Mouse (Mus musculus) liver, embryonic 11.5 days (tissue): ENCODE data around the gene Magi1. TPM values are rescaled to one million over a fixed set of nuclear protein-coding genes. Genes with fewer than 3 reads are reported as not detected.

Experiments
- ATAC-seq: fragments of 200-750 bp; cut with Nextera tagmentation; replicated peaks from 2 replicates; pipeline ENCODE4 v1.8.0; 2017; ENCODE audit warnings: moderate number of reproducible peaks, mild to moderate bottlenecking, moderate TSS enrichment, moderate library complexity; ENCODE audit not compliant: low FRiP score
- DNase-seq: peaks from one replicate; pipeline ENCODE4 v3.0.0-alpha.2; 2017; ENCODE audit warnings: low spot score
- H3K27ac ChIP-seq: fragments of 300-500 bp; sonication (generic); 2 replicates; pipeline ENCODE4 v1.5.1; 2014; ENCODE audit warnings: mild to moderate bottlenecking, low read depth, low read length, control low read depth
- H3K27me3 ChIP-seq: fragments of 300-500 bp; sonication (generic); replicated peaks from 2 replicates; pipeline ENCODE4 v1.6.1; 2014; ENCODE audit warnings: low read length, mixed read lengths; ENCODE audit not compliant: control insufficient read depth, insufficient read depth
- H3K36me3 ChIP-seq: fragments of 300-500 bp; sonication (generic); 2 replicates; pipeline ENCODE4 v1.6.1; 2014; ENCODE audit warnings: mild to moderate bottlenecking, low read length, moderate library complexity, mixed read lengths; ENCODE audit not compliant: control insufficient read depth, insufficient read depth
- H3K4me1 ChIP-seq: fragments of 300-500 bp; sonication (generic); replicated peaks from 2 replicates; pipeline ENCODE4 v1.6.1; 2014; ENCODE audit warnings: low read length, mixed read lengths; ENCODE audit not compliant: control insufficient read depth, insufficient read depth
- H3K4me2 ChIP-seq: fragments of 300-500 bp; sonication (generic); 2 replicates; pipeline ENCODE4 v1.6.1; 2014; ENCODE audit warnings: mild to moderate bottlenecking, control low read depth, moderate library complexity
- H3K4me3 ChIP-seq: fragments of 300-500 bp; sonication (generic); 2 replicates; pipeline ENCODE4 v1.5.1; 2014; ENCODE audit warnings: low read depth, low read length, control low read depth
- H3K9ac ChIP-seq: fragments of 300-500 bp; sonication (generic); 2 replicates; pipeline ENCODE4 v1.6.1; 2014; ENCODE audit warnings: low read depth, low read length, control low read depth
- H3K9me3 ChIP-seq: fragments of 300-500 bp; sonication (generic); 2 replicates; pipeline ENCODE4 v1.6.1; 2016; ENCODE audit warnings: low read length, inconsistent platforms, mixed read lengths; ENCODE audit not compliant: control insufficient read depth
- WGBS: fragments of 180-500 bp; shearing (Covaris S2); extraction: QIAGEN DNeasy Blood & Tissue Kit; methylation state at CpG from one replicate; pipeline ENCODE4 v1.1.7; 2014; 5-methylcytosine and 5-hydroxymethylcytosine counted together
- polyA plus RNA-seq: library from polyadenylated mRNA; unstranded; fragments of >200 nt; fragmentation: Nextera tagmentation; extraction: Ambion mirVana; gene quantifications from 2 replicates; pipeline ENCODE4 v1.2.1, GENCODE M21; 2014

The Magi1 gene
- polyA plus RNA-seq, 1 experiment from 2014 or later: 4.6 TPM

DNA sequence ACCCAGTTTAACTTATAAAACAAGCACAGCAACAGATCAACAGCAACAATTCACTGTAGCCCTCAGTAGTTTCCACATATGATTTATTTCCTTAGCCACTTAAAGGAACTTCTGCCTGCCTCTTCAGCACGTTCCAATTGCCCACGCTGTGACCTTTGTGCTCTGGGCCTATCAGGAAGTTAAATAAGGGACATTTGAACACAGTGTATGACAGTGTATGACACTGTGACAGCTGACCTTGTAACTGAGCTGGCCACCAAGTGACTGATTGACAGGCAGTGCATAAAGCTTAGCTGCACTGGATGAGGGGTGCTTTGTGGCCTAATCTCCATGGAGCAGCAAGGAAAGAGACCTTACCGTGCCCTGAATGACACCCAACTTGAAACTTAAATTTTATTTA is 525.6 kb downstream of the Magi1 start:
- WGBS: 61% methylated on average over 3 of the region's 3 CpGs
- no peak overlapping the region for H3K9ac ChIP-seq
- H3K27me3 ChIP-seq: no peaks in the 10 kb centered on the region

DNA sequence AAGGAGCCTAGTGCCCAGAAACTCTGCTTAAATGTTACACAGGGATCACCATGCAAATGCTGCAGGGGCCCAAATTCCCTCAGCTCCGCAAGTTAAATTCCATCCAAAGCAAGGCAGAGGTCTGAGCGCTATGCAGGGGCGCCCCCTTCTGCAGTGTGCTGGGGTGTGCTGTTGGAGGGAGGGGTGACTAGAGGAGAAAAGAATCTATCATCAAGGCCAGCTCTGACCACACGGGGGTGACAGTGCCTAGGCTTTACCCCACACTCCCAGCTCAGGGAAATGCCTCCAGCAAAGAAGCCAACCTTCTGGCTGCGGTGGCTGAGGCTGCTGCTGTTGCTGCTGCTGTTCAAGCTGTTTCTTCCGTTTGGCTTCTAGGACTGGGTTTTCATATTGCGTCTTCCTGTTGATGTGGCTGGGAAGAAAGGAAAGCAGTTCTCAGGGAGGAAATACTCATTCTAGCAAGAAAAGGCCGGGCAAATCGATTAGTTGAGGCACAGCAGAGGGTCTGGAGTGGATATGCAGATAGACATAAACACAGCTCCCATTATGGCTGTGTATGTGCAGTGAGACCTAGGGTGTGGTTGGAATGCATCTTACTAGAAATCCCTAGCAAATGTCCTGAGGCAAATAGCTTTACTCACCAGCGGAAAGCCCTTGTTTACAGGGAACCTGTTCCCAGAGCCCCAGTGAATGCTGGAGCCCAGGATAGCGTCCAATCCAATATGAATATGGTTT is 526.2 kb downstream of the Magi1 start:
- Histone ChIP-seq H3K27ac (no peak overlapping the region), H3K4me2 (no peak overlapping the region), H3K4me1 (no peaks in the 10 kb centered on the region), H3K9me3 (no peaks in the 10 kb centered on the region), H3K27me3 (no peaks in the 10 kb centered on the region), H3K4me3 (no peak overlapping the region), H3K36me3 (no peaks in the 10 kb centered on the region), H3K9ac (no peak overlapping the region)
- 34% methylated on average over 11 of the region's 11 CpGs for WGBS
- ATAC-seq (peak; percentile 84), DNase-seq (peak; percentile 64)

More for the DNA sequence above, 525.6 kb downstream of the Magi1 start:
- Histone ChIP-seq H3K36me3 (no peaks in the 10 kb centered on the region), H3K4me3 (no peak overlapping the region), H3K4me1 (no peaks in the 10 kb centered on the region), H3K27ac (no peak overlapping the region), H3K9me3 (no peaks in the 10 kb centered on the region), H3K4me2 (no peak overlapping the region)
- DNase-seq (no peak), ATAC-seq (no peak)

DNA sequence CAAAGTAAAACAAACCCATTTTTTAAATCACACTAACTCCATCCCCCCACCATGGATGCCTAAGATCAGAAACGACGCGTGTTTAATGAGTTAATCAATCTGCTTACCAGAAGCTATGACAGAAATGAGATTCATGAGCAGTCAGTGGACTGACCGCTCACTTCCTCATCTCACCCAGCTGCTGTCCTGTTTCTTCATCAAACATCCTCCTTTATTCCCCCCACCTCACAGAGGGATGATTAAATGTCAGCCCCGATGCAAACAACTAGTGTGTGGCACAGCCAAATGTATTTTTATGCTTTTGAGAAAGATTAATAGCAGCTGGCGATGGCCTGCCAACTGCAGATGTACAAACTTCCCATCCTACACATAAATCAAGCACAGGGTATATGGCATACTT is 540.6 kb downstream of the Magi1 start:
- Histone ChIP-seq H3K4me3 (no peak overlapping the region), H3K4me1 (no peaks in the 10 kb centered on the region), H3K27ac (no peak overlapping the region), H3K9me3 (no peaks in the 10 kb centered on the region), H3K27me3 (no peaks in the 10 kb centered on the region), H3K36me3 (no peaks in the 10 kb centered on the region; the same call in 1 of the 2 replicates), H3K4me2 (no peak overlapping the region), H3K9ac (no peak overlapping the region)
- ATAC-seq (no peak), DNase-seq (no peak)
- WGBS: 81% methylated on average over 6 of the region's 6 CpGs

DNA sequence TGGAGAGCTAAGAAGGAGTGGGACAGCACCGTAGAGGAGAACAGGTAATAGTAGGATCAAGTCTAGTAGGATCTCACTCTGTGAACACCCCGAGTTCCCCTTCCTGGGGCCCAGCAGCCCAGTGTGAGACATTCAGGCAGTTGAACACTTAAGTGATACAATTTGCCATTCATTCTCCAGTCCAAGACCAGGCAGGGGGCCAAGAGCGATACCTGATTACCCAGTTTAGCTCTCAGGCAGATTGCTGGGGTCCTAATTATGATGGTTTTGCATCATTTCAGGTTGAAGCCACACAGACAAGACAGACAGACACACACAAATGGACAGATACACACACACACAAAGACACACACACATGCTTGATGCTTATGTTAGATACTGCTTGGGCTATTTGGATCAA is 543.9 kb downstream of the Magi1 start:
- H3K27ac ChIP-seq: no peak overlapping the region
- no peaks in the 10 kb centered on the region for H3K9me3 ChIP-seq
- ATAC-seq (no peak), DNase-seq (no peak)
- H3K4me3 ChIP-seq: no peak overlapping the region
- no peak overlapping the region for H3K9ac ChIP-seq
- H3K36me3 ChIP-seq: no peaks in the 10 kb centered on the region
- no peak overlapping the region for H3K4me2 ChIP-seq
- no peaks in the 10 kb centered on the region for H3K4me1 ChIP-seq
- 89% methylated on average over 3 of the region's 3 CpGs for WGBS
- H3K27me3 ChIP-seq: no peaks in the 10 kb centered on the region

DNA sequence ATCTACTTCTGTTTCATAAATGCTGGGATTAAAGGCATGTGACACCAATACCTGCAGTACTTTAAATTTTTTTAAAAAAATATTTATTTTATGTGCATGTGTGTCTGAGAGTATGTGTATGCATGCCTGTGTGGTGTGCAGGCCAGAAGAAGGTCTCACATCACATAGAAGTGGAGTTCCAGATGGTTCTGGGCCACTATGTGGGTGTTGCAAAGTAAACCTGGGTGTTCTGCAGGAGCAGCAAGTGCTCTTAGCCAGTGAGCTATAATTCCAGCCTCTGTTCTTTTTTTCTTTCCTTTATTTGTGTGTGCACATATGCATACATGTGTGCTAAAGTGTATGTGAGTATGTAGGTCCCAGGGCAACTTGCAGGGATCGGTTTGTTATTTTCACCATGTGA is 546.6 kb downstream of the Magi1 start:
- ATAC-seq (no peak), DNase-seq (no peak)
- no peaks in the 10 kb centered on the region for H3K9me3 ChIP-seq
- no peak overlapping the region for H3K4me3 ChIP-seq
- no peaks in the 10 kb centered on the region for H3K36me3 ChIP-seq
- no peaks in the 10 kb centered on the region for H3K4me1 ChIP-seq
- H3K9ac ChIP-seq: no peak overlapping the region
- no peak overlapping the region for H3K27ac ChIP-seq
- no peaks in the 10 kb centered on the region for H3K27me3 ChIP-seq
- 82% methylated on average over 1 of the region's 1 CpGs for WGBS
- H3K4me2 ChIP-seq: no peak overlapping the region

DNA sequence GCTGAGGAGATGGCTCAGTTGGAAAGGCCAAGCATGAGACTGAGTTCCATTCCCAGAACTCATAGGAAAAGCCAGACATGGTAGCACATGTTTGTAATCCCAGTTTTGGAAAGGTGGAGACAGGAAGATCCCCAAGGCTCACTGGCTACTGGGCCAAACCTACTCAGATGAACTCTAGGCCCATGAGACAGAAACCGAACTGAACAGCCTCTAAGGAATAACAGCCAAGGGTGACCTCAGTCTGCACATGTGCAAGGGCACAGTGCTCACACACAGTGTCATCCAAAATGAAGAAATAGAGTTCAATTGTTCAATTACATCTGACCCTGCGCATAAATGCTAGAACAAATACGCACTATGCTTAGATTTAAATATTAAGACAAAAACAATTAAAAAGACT is 547.6 kb downstream of the Magi1 start:
- no peak for DNase-seq

DNA sequence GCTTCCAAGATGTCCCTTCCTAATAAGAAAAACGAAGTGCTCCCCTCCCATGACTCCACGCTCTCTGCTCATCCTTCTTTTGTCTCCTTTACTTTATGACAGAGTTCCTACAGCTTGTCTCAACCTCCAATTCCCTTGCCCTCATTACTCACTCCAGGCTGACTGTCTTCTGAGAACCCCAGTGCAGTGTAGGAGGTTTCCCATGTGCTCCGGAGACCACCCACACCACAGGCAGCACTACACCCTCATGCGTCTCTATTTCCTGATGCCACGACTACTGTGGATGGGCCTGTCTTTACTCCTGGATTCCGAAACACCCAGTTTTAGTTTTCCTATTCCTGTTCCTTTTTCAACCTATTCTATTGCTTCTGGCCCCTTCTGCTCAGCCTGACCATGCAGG is 549.9 kb downstream of the Magi1 start:
- DNase-seq: no peak
- no peak overlapping the region for H3K4me2 ChIP-seq
- no peaks in the 10 kb centered on the region for H3K4me1 ChIP-seq
- H3K9ac ChIP-seq: no peak overlapping the region
- 72% methylated on average over 6 of the region's 6 CpGs for WGBS
- no peak for ATAC-seq
- H3K27ac ChIP-seq: no peak overlapping the region
- H3K9me3 ChIP-seq: no peaks in the 10 kb centered on the region
- no peaks in the 10 kb centered on the region for H3K27me3 ChIP-seq
- H3K36me3 ChIP-seq: no peaks in the 10 kb centered on the region
- H3K4me3 ChIP-seq: no peak overlapping the region

More for the DNA sequence above, 547.6 kb downstream of the Magi1 start:
- Histone ChIP-seq H3K27me3 (no peaks in the 10 kb centered on the region), H3K4me2 (no peak overlapping the region), H3K9me3 (no peaks in the 10 kb centered on the region), H3K4me1 (no peaks in the 10 kb centered on the region), H3K36me3 (no peaks in the 10 kb centered on the region), H3K27ac (no peak overlapping the region), H3K4me3 (no peak overlapping the region), H3K9ac (no peak overlapping the region)
- WGBS: 89% methylated on average over 3 of the region's 3 CpGs
- no peak for ATAC-seq

DNA sequence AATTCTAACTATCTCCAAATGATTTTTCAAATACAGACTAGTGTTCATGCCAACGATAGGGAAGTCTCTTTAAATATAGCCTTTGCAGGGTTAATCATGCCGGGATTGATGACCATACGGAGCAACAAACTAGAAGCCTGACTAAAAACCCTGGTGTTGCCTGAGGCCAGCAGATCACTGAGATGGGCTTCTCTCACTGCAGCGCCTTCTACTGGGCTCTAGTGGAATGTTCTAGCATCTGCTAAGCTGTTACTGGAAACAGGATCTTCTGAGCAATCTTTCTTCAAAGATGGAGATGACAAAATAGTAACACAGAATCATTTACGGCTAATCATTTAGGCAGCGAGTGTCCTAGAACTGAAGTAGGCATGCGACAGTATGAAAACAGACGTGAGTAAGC is 554.0 kb downstream of the Magi1 start:
- no peaks in the 10 kb centered on the region; the same call in none of the 2 replicates for H3K4me1 ChIP-seq
- WGBS: 69% methylated on average over 8 of the region's 8 CpGs
- DNase-seq (no peak), ATAC-seq (no peak)
- no peak overlapping the region for H3K4me2 ChIP-seq
- no peak overlapping the region for H3K27ac ChIP-seq
- H3K36me3 ChIP-seq: no peaks in the 10 kb centered on the region
- no peaks in the 10 kb centered on the region for H3K27me3 ChIP-seq
- no peaks in the 10 kb centered on the region for H3K9me3 ChIP-seq
- no peak overlapping the region for H3K4me3 ChIP-seq
- H3K9ac ChIP-seq: no peak overlapping the region

DNA sequence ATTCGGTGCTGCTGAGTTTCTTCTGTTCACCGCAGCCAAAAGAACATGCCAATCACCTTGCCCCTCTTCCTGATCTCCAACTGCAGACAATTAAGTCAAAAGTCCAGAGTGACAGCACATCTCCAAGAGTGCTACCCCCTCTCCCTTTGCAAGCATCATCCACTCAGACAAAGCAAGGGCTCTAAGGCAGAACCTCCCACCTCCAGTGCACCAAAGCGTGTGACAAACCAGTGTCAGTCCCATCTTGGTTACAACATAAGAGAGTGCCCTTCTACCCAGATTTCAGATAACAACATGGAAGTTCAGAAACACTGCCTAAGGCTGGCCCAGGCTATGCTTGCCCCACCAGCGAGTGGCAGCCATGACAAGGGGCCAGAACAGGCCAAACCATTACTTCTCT is 554.9 kb downstream of the Magi1 start:
- Histone ChIP-seq H3K4me2 (no peak overlapping the region), H3K36me3 (no peaks in the 10 kb centered on the region), H3K4me1 (no peaks in the 10 kb centered on the region; the same call in none of the 2 replicates), H3K9me3 (no peaks in the 10 kb centered on the region), H3K27ac (no peak overlapping the region), H3K9ac (no peak overlapping the region), H3K4me3 (no peak overlapping the region), H3K27me3 (no peaks in the 10 kb centered on the region)
- DNase-seq (no peak), ATAC-seq (no peak)
- WGBS: 85% methylated on average over 4 of the region's 4 CpGs
